ENCODE assay signal across 23 mouse cellular contexts in genomic region chr13:48042572-48042971, GRCm38 (mm10).
A peak's percentile ranks its signal among the peaks of the same experiment; 100 is the strongest.
DNase-seq lines count a peak whose midpoint lies in the region; ATAC-seq and TF ChIP-seq lines count a peak whose summit lies in the region.
"Had no signal": no experiment of that assay in that cellular context is flagged by ENCODE, and none has a peak within 500 bp of the region (broad histone marks: within the 10 kb centered on the region; RNA-seq: fewer than 3 reads in every experiment).

No protein-coding gene starts in this region.

- no peak for DNase-seq in hindbrain, postnatal 0 days (ENCODE audit: low spot score)
- DNase-seq in neural tube, embryonic 11.5 days (ENCODE audit: low spot score): no peak
- DNase-seq in ovary, postnatal 36 days (ENCODE audit: low spot score): no peak
- no peak for DNase-seq in thymus, adult 18-20 months
- DNase-seq: adrenal gland, adult 8-10 months; cerebellum, adult 8-10 months; cerebellum, postnatal 25 days; kidney, adult 11 months; kidney, postnatal 14 days; layer of hippocampus, adult 9-11 months; liver; lung, embryonic 14.5 days; lung, postnatal 14 days; right cerebral cortex, postnatal 4 days; thymus, adult 2 months; thymus, postnatal 36 days had no signal

- no peak for TF ChIP-seq CTCF in hindbrain, postnatal 0 days (IDR thresholded peaks at IDR 0.05; ENCODE audit: low read depth)

- no peak for ATAC-seq in hindbrain, embryonic 13.5 days (ENCODE audit: low FRiP score)
- no peak for ATAC-seq in hindbrain, postnatal 0 days
- no peak for ATAC-seq in neural tube, embryonic 11.5 days (ENCODE audit: insufficient read depth, low FRiP score, low TSS enrichment)
- ATAC-seq in neural tube, embryonic 15.5 days (ENCODE audit: low FRiP score): no peak
- ATAC-seq in forebrain, embryonic 13.5 days: peak; percentile 50; the same call in 1 of the 2 replicates
- ATAC-seq: activated CD4-positive, CD25-positive, alpha-beta regulatory T cell, adult 4 months had no signal

- H3K4me3 ChIP-seq in hindbrain, embryonic 13.5 days: no peak overlapping the region
- no peak overlapping the region for H3K4me3 ChIP-seq in hindbrain, postnatal 0 days (ENCODE audit: low read length)
- no peak overlapping the region for H3K4me3 ChIP-seq in neural tube, embryonic 11.5 days (ENCODE audit: low read depth, low read length)
- H3K4me3 ChIP-seq in neural tube, embryonic 15.5 days (replicated peaks): no peak overlapping the region
- H3K4me3 ChIP-seq in forebrain, embryonic 13.5 days: no peak overlapping the region
- H3K4me3 ChIP-seq: heart, embryonic 15.5 days; liver, embryonic 15.5 days had no signal

- H3K9ac ChIP-seq in hindbrain, embryonic 13.5 days: no peak overlapping the region
- no peak overlapping the region for H3K9ac ChIP-seq in hindbrain, postnatal 0 days (replicated peaks; ENCODE audit: low read length)
- H3K9ac ChIP-seq in neural tube, embryonic 11.5 days (ENCODE audit: low read length): no peak overlapping the region
- H3K9ac ChIP-seq in neural tube, embryonic 15.5 days (replicated peaks): no peak overlapping the region
- H3K9ac ChIP-seq in forebrain, embryonic 13.5 days: no peak overlapping the region
- H3K9ac ChIP-seq: heart, embryonic 15.5 days; liver, embryonic 15.5 days; lung, embryonic 14.5 days had no signal

- WGBS in hindbrain, embryonic 13.5 days: 41% methylated on average over 6 of the region's 6 CpGs
- 58% methylated on average over 6 of the region's 6 CpGs for WGBS in hindbrain, postnatal 0 days
- 81% methylated on average over 6 of the region's 6 CpGs for WGBS in neural tube, embryonic 11.5 days
- 58% methylated on average over 6 of the region's 6 CpGs for WGBS in neural tube, embryonic 15.5 days
- 25% methylated on average over 6 of the region's 6 CpGs for WGBS in forebrain, embryonic 13.5 days

- H3K27me3 ChIP-seq in hindbrain, embryonic 13.5 days: no peaks in the 10 kb centered on the region
- no peaks in the 10 kb centered on the region for H3K27me3 ChIP-seq in hindbrain, postnatal 0 days (ENCODE audit: insufficient read depth, low read length)
- H3K27me3 ChIP-seq in neural tube, embryonic 11.5 days (ENCODE audit: control insufficient read depth, insufficient read depth, low read length): no peaks in the 10 kb centered on the region
- H3K27me3 ChIP-seq in neural tube, embryonic 15.5 days (replicated peaks): no peaks in the 10 kb centered on the region
- no peaks in the 10 kb centered on the region for H3K27me3 ChIP-seq in forebrain, embryonic 13.5 days
- H3K27me3 ChIP-seq: heart, embryonic 15.5 days; liver, embryonic 15.5 days had no signal

- H3K36me3 ChIP-seq in hindbrain, embryonic 13.5 days: no peaks in the 10 kb centered on the region
- no peaks in the 10 kb centered on the region for H3K36me3 ChIP-seq in hindbrain, postnatal 0 days (ENCODE audit: insufficient read depth, low read length)
- H3K36me3 ChIP-seq in neural tube, embryonic 11.5 days (ENCODE audit: control insufficient read depth, insufficient read depth, low read length): no peaks in the 10 kb centered on the region
- no peaks in the 10 kb centered on the region for H3K36me3 ChIP-seq in neural tube, embryonic 15.5 days
- no peaks in the 10 kb centered on the region for H3K36me3 ChIP-seq in forebrain, embryonic 13.5 days (ENCODE audit: poor library complexity, severe bottlenecking)
- H3K36me3 ChIP-seq: heart, embryonic 15.5 days; liver, embryonic 15.5 days had no signal

- no peak overlapping the region for H3K4me2 ChIP-seq in hindbrain, embryonic 13.5 days
- H3K4me2 ChIP-seq in hindbrain, postnatal 0 days (ENCODE audit: low read depth, low read length): no peak overlapping the region
- H3K4me2 ChIP-seq in neural tube, embryonic 11.5 days (ENCODE audit: low read depth): no peak overlapping the region
- H3K4me2 ChIP-seq in neural tube, embryonic 15.5 days: no peak overlapping the region
- peak overlapping the region; percentile 16; the same call in 1 of the 2 replicates for H3K4me2 ChIP-seq in forebrain, embryonic 13.5 days
- H3K4me2 ChIP-seq: heart, embryonic 15.5 days; liver, embryonic 15.5 days; lung, embryonic 14.5 days had no signal

- H3K9me3 ChIP-seq in hindbrain, embryonic 13.5 days: 0 out of 2 replicates have a peak, but pooled peaks cover 3% of the 10 kb centered on the region
- H3K9me3 ChIP-seq in hindbrain, postnatal 0 days (ENCODE audit: low read length): no peaks in the 10 kb centered on the region
- no peaks in the 10 kb centered on the region for H3K9me3 ChIP-seq in neural tube, embryonic 11.5 days (ENCODE audit: control insufficient read depth, low read length)
- H3K9me3 ChIP-seq in neural tube, embryonic 15.5 days (replicated peaks): no peaks in the 10 kb centered on the region
- H3K9me3 ChIP-seq in forebrain, embryonic 13.5 days (replicated peaks): peaks cover 3% of the 10 kb centered on the region; the same call in 1 of the 2 replicates
- H3K9me3 ChIP-seq: heart, embryonic 15.5 days; liver, embryonic 15.5 days had no signal

- H3K27ac ChIP-seq in hindbrain, embryonic 13.5 days: peak overlapping the region; percentile 5; the same call in 1 of the 2 replicates
- no peak overlapping the region for H3K27ac ChIP-seq in hindbrain, postnatal 0 days
- 0 out of 2 replicates have a peak overlapping the region, but pooled peaks have one; percentile 20 for H3K27ac ChIP-seq in neural tube, embryonic 11.5 days (ENCODE audit: low read depth, low read length)
- H3K27ac ChIP-seq in neural tube, embryonic 15.5 days (replicated peaks): no peak overlapping the region
- peak overlapping the region; percentile 70 for H3K27ac ChIP-seq in forebrain, embryonic 13.5 days
- H3K27ac ChIP-seq: heart, embryonic 15.5 days; liver, embryonic 15.5 days; stomach, postnatal 0 days had no signal

- peaks cover 16% of the 10 kb centered on the region for H3K4me1 ChIP-seq in hindbrain, embryonic 13.5 days (replicated peaks)
- H3K4me1 ChIP-seq in hindbrain, postnatal 0 days (ENCODE audit: insufficient read depth, low read length): no peaks in the 10 kb centered on the region
- no peaks in the 10 kb centered on the region for H3K4me1 ChIP-seq in neural tube, embryonic 11.5 days (ENCODE audit: control insufficient read depth, insufficient read depth, low read length)
- H3K4me1 ChIP-seq in neural tube, embryonic 15.5 days: peaks cover 8% of the 10 kb centered on the region; the same call in 1 of the 2 replicates
- H3K4me1 ChIP-seq in forebrain, embryonic 13.5 days: peaks cover 28% of the 10 kb centered on the region
- H3K4me1 ChIP-seq: heart, embryonic 15.5 days; liver, embryonic 15.5 days had no signal

Comparison
In these comparisons a context has a peak if more than half of its experiments do, and no peak if none do; other contexts are left out.
1. H3K27ac ChIP-seq: peak in hindbrain, embryonic 13.5 days (single experiment), neural tube, embryonic 11.5 days (single experiment) and forebrain, embryonic 13.5 days (single experiment); none in hindbrain, postnatal 0 days (single experiment) and neural tube, embryonic 15.5 days (single experiment).